In the genomic region with DNA sequence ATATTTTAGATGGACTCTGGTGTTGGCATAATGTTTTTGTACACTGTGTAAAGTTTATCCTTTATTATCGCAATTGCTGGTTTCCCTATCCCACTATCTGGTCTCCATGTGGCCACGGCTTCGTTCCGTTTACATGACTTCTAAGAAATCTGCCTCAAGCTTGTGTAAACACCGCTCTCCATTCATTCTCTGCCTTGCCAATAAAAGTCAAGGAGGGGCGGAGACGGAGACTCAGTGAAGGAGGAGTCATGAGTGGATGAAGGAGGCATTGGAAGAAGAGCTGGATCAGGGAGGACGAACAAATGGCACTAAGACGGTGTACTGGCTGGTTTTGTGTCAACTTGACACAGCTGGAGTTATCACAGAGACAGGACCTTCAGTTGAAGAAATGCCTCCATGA, we compare ENCODE assay signal across 31 mouse cellular contexts. TPM values are rescaled to one million over a fixed set of nuclear protein-coding genes. Genes with fewer than 3 reads are reported as not detected.
DNase-seq lines count a peak whose midpoint lies in the region; ATAC-seq and TF ChIP-seq lines count a peak whose summit lies in the region.
"Had no signal": no experiment of that assay in that cellular context is flagged by ENCODE, and none has a peak within 500 bp of the region (broad histone marks: within the 10 kb centered on the region; RNA-seq: fewer than 3 reads in every experiment).

No protein-coding gene starts in this region.

- 27% methylated on average over 9 of the region's 9 CpGs for WGBS in intestine, embryonic 14.5 days
- WGBS in intestine, postnatal 0 days: 15% methylated on average over 9 of the region's 9 CpGs
- 20% methylated on average over 9 of the region's 9 CpGs for WGBS in lung, embryonic 16.5 days

- no peak overlapping the region for H3K4me3 ChIP-seq in intestine, embryonic 14.5 days (ENCODE audit: low read depth, low read length)
- H3K4me3 ChIP-seq in intestine, postnatal 0 days (ENCODE audit: low read depth, low read length): no peak overlapping the region
- no peak overlapping the region for H3K4me3 ChIP-seq in lung, embryonic 16.5 days (ENCODE audit: low read length)
- H3K4me3 ChIP-seq: embryonic facial prominence, embryonic 12.5 days; gastrocnemius, adult 2 months; heart, embryonic 12.5 days; hindbrain, embryonic 10.5 days; limb, embryonic 13.5 days; liver, embryonic 12.5 days; midbrain, embryonic 10.5 days; myocyte; neural tube, embryonic 13.5 days had no signal

- H3K36me3 ChIP-seq in intestine, embryonic 14.5 days (ENCODE audit: control insufficient read depth, insufficient read depth, low read length): peaks cover 43% of the 10 kb centered on the region
- peaks cover 22% of the 10 kb centered on the region; the same call in 1 of the 2 replicates for H3K36me3 ChIP-seq in intestine, postnatal 0 days (ENCODE audit: control insufficient read depth, insufficient read depth)
- 0 out of 2 replicates have a peak, but pooled peaks cover 3% of the 10 kb centered on the region for H3K36me3 ChIP-seq in lung, embryonic 16.5 days (ENCODE audit: control insufficient read depth, insufficient read depth, low read length)

- ATAC-seq in intestine, embryonic 14.5 days (replicated peaks; ENCODE audit: low FRiP score, low TSS enrichment, low read depth): peak; percentile 76
- peak; percentile 36; the same call in 1 of the 2 replicates for ATAC-seq in intestine, postnatal 0 days
- peak; percentile 74 for ATAC-seq in lung, embryonic 16.5 days (ENCODE audit: low read depth)
- ATAC-seq in megakaryocyte progenitor cell, adult 5-6 weeks (replicated peaks; ENCODE audit: poor library complexity): no peak
- ATAC-seq: hindbrain, postnatal 0 days; liver, embryonic 12.5 days; midbrain, embryonic 16.5 days; Patski had no signal

- H3K9ac ChIP-seq in intestine, embryonic 14.5 days (ENCODE audit: low read length): no peak overlapping the region
- no peak overlapping the region for H3K9ac ChIP-seq in intestine, postnatal 0 days (ENCODE audit: low read depth, low read length)
- H3K9ac ChIP-seq in lung, embryonic 16.5 days (ENCODE audit: low read length): no peak overlapping the region
- H3K9ac ChIP-seq: embryonic facial prominence, embryonic 12.5 days; heart, embryonic 12.5 days; limb, embryonic 13.5 days; liver, embryonic 12.5 days; neural tube, embryonic 13.5 days had no signal

- no peak overlapping the region for H3K4me2 ChIP-seq in intestine, embryonic 14.5 days (ENCODE audit: low read length)
- H3K4me2 ChIP-seq in intestine, postnatal 0 days (replicated peaks; ENCODE audit: low read depth): no peak overlapping the region
- H3K4me2 ChIP-seq in lung, embryonic 16.5 days (ENCODE audit: low read depth, low read length): no peak overlapping the region
- H3K4me2 ChIP-seq: embryonic facial prominence, embryonic 12.5 days; heart, embryonic 12.5 days; limb, embryonic 13.5 days; liver, embryonic 12.5 days; neural tube, embryonic 13.5 days had no signal

- no peak for DNase-seq in intestine, embryonic 14.5 days (ENCODE audit: low spot score)
- peak; percentile 40 to 41 for DNase-seq in lung, postnatal 4 days
- no peak for DNase-seq in layer of hippocampus, postnatal 14 days (ENCODE audit: low spot score in 2 of 2)
- DNase-seq in urinary bladder, postnatal 4 days (ENCODE audit: low spot score in 2 of 2): no peak
- no peak for DNase-seq in testis, postnatal 10 days (ENCODE audit: low spot score)
- DNase-seq: adrenal gland, adult 2 months; cerebellum, adult 18-20 months; cerebellum, postnatal 14 days; gastrocnemius, adult 2 months; heart, postnatal 10 days; kidney, adult 2 months; kidney, postnatal 10 days; thymus, adult 18-20 months; thymus, postnatal 4 days had no signal

- H3K4me1 ChIP-seq in intestine, embryonic 14.5 days (replicated peaks; ENCODE audit: control insufficient read depth, insufficient read depth, low read length): 0 out of 2 replicates have a peak, but pooled peaks cover 5% of the 10 kb centered on the region
- H3K4me1 ChIP-seq in intestine, postnatal 0 days (replicated peaks; ENCODE audit: control insufficient read depth, insufficient read depth, low read length): no peaks in the 10 kb centered on the region
- H3K4me1 ChIP-seq in lung, embryonic 16.5 days (replicated peaks; ENCODE audit: control insufficient read depth, insufficient read depth, low read length): peaks cover 3% of the 10 kb centered on the region
- H3K4me1 ChIP-seq: heart, embryonic 12.5 days; hindbrain, embryonic 10.5 days; limb, embryonic 13.5 days; liver, embryonic 12.5 days; midbrain, embryonic 10.5 days; neural tube, embryonic 13.5 days had no signal

- TF ChIP-seq CTCF in intestine, postnatal 0 days (IDR thresholded peaks at IDR 0.05; ENCODE audit: low read depth): no peak

- no peaks in the 10 kb centered on the region for H3K27me3 ChIP-seq in intestine, embryonic 14.5 days (replicated peaks; ENCODE audit: control insufficient read depth, insufficient read depth, low read length)
- H3K27me3 ChIP-seq in intestine, postnatal 0 days (replicated peaks; ENCODE audit: control insufficient read depth, insufficient read depth, low read length): no peaks in the 10 kb centered on the region
- no peaks in the 10 kb centered on the region for H3K27me3 ChIP-seq in lung, embryonic 16.5 days (ENCODE audit: control insufficient read depth, insufficient read depth, low read depth, low read length)
- H3K27me3 ChIP-seq: CH12.LX; embryonic facial prominence, embryonic 12.5 days; heart, embryonic 12.5 days; limb, embryonic 13.5 days; liver, embryonic 12.5 days; neural tube, embryonic 13.5 days; Patski had no signal

- H3K9me3 ChIP-seq in intestine, embryonic 14.5 days (ENCODE audit: control insufficient read depth, low read length): no peaks in the 10 kb centered on the region
- H3K9me3 ChIP-seq in intestine, postnatal 0 days (ENCODE audit: control insufficient read depth): no peaks in the 10 kb centered on the region
- no peaks in the 10 kb centered on the region for H3K9me3 ChIP-seq in lung, embryonic 16.5 days (ENCODE audit: control insufficient read depth, low read length)
- H3K9me3 ChIP-seq: embryonic facial prominence, embryonic 12.5 days; G1E; heart, embryonic 12.5 days; hindbrain, embryonic 10.5 days; limb, embryonic 13.5 days; liver, embryonic 12.5 days; midbrain, embryonic 10.5 days; neural tube, embryonic 13.5 days had no signal

- no peak overlapping the region for H3K27ac ChIP-seq in intestine, embryonic 14.5 days (ENCODE audit: low read depth)
- H3K27ac ChIP-seq in intestine, postnatal 0 days (ENCODE audit: low read depth, low read length): no peak overlapping the region
- no peak overlapping the region for H3K27ac ChIP-seq in lung, embryonic 16.5 days (ENCODE audit: low read length)
- H3K27ac ChIP-seq: embryonic facial prominence, embryonic 12.5 days; gastrocnemius, adult 2 months; hindbrain, embryonic 10.5 days; hindbrain, postnatal 0 days; limb, embryonic 13.5 days; liver, embryonic 12.5 days; macrophage; midbrain, embryonic 10.5 days; neural tube, embryonic 13.5 days had no signal

RNA-seq across cellular contexts. Expression of a gene that starts 37.9 kb away (rescaled TPM):
- 25.0 and 26.3 TPM in 2 replicates for polyA plus RNA-seq in intestine, embryonic 14.5 days (2014; fragmentation: Nextera tagmentation; extraction: Ambion mirVana)
- polyA plus RNA-seq in intestine, postnatal 0 days (2015; fragmentation: Nextera tagmentation; extraction: Ambion mirVana): 5.4 and 5.9 TPM in 2 replicates
- polyA plus RNA-seq in lung, embryonic 16.5 days (2015; fragmentation: Nextera tagmentation; extraction: Ambion mirVana): 22.4 and 22.6 TPM in 2 replicates
- total RNA-seq in layer of hippocampus, postnatal 14 days (2021): 10 to 100 TPM; 84.5 to 89.9 TPM
- total RNA-seq in megakaryocyte progenitor cell, adult 5-6 weeks (2015): 16.3 and 25.2 TPM in 2 replicates
- total RNA-seq in megakaryocyte progenitor cell, adult 5-6 weeks (2017): 15.9 and 21.5 TPM in 2 replicates

RNA-seq across cellular contexts. Expression of a gene that starts 52.4 kb away (rescaled TPM):
- 266 and 283 TPM in 2 replicates for polyA plus RNA-seq in intestine, embryonic 14.5 days (2014; fragmentation: Nextera tagmentation; extraction: Ambion mirVana)
- polyA plus RNA-seq in intestine, postnatal 0 days (2015; fragmentation: Nextera tagmentation; extraction: Ambion mirVana): 97.2 and 102 TPM in 2 replicates
- 196 and 197 TPM in 2 replicates for polyA plus RNA-seq in lung, embryonic 16.5 days (2015; fragmentation: Nextera tagmentation; extraction: Ambion mirVana)
- total RNA-seq in layer of hippocampus, postnatal 14 days (2021): 10 to 100 TPM; 40.3 to 59.2 TPM
- 19.3 and 26.5 TPM in 2 replicates for total RNA-seq in megakaryocyte progenitor cell, adult 5-6 weeks (2015)
- total RNA-seq in megakaryocyte progenitor cell, adult 5-6 weeks (2017): 61.1 and 92.4 TPM in 2 replicates
- polyA plus RNA-seq: G1E had no signal

Comparison
In these comparisons a context has a peak if more than half of its experiments do, and no peak if none do; other contexts are left out.
1. DNase-seq: peak in lung, postnatal 4 days (2 of 2); none in intestine, embryonic 14.5 days (single experiment), layer of hippocampus, postnatal 14 days (0 of 2), urinary bladder, postnatal 4 days (0 of 2) and testis, postnatal 10 days (single experiment).